Mouse (Mus musculus) erythroblast, embryonic 14.5 days (primary cell): ENCODE results near the gene Coq2.

Source experiments
- GATA1 ChIP-seq: IDR thresholded peaks from 2 replicates; pipeline ENCODE4 v1.6.1; 2012; ENCODE audit warnings: low read length, inconsistent platforms, mixed read lengths
- TAL1 ChIP-seq: IDR thresholded peaks from 3 replicates; pipeline ENCODE4 v1.6.1; 2012; ENCODE audit warnings: low read length, inconsistent platforms, mixed read lengths

DNA sequence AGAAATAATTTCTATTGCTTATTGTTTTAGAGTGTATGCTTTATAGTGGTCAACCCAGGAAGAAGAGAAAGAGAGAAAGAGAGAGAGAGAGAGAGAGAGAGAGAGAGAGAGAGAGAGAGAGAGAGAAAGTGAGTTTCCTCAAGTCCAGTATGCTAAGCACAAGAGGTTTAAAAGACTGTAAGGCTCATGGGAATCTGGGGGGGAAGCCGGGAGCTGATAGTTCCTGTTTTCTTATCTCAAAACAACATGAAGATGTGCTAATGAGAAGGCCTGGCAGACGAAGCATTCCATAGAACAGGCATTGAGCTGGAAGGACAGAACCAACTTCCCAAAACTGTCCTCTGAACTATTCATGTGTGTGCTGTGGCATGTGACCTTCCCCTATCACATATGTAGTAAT lies 22.9 kb upstream of the Coq2 start:
- TF ChIP-seq GATA1 (no peak), TAL1 (no peak)
